Mouse (Mus musculus): ENCODE results near the gene Mpped2. TPM values are rescaled to one million over a fixed set of nuclear protein-coding genes. Genes with fewer than 3 reads are reported as not detected.

Mpped2 gene
- polyA plus RNA-seq, 1 experiment from 2014 or later = 36.7 TPM

- Histone ChIP-seq H3K9me3 (ENCODE audit: control insufficient read depth, low read length) (no peaks in the 10 kb centered on the region), H3K27me3 (ENCODE audit: control insufficient read depth, insufficient read depth, low read length) (peaks cover 9% of the 10 kb centered on the region; the same call in 1 of the 2 replicates), H3K4me3 (ENCODE audit: low read length) (peak overlapping the region; percentile 78), H3K36me3 (ENCODE audit: control insufficient read depth, insufficient read depth, low read length) (no peaks in the 10 kb centered on the region), H3K4me1 (ENCODE audit: control insufficient read depth, insufficient read depth, low read length) (peaks cover 9% of the 10 kb centered on the region), H3K9ac (ENCODE audit: low read depth, low read length) (peak overlapping the region; percentile 82), H3K4me2 (replicated peaks; ENCODE audit: low read depth, low read length) (peak overlapping the region; percentile 99), H3K27ac (ENCODE audit: low read depth, low read length) (peak overlapping the region; percentile 83)
- under 1% methylated on average over 10 of the region's 10 CpGs for whole genome bisulfite sequencing
- no peak for ATAC-seq (ENCODE audit: low FRiP score, low TSS enrichment)
Measured at GRCm38 (mm10) chr2:106694567-106694885, 1.5 kb downstream of the Mpped2 start.

DNA sequence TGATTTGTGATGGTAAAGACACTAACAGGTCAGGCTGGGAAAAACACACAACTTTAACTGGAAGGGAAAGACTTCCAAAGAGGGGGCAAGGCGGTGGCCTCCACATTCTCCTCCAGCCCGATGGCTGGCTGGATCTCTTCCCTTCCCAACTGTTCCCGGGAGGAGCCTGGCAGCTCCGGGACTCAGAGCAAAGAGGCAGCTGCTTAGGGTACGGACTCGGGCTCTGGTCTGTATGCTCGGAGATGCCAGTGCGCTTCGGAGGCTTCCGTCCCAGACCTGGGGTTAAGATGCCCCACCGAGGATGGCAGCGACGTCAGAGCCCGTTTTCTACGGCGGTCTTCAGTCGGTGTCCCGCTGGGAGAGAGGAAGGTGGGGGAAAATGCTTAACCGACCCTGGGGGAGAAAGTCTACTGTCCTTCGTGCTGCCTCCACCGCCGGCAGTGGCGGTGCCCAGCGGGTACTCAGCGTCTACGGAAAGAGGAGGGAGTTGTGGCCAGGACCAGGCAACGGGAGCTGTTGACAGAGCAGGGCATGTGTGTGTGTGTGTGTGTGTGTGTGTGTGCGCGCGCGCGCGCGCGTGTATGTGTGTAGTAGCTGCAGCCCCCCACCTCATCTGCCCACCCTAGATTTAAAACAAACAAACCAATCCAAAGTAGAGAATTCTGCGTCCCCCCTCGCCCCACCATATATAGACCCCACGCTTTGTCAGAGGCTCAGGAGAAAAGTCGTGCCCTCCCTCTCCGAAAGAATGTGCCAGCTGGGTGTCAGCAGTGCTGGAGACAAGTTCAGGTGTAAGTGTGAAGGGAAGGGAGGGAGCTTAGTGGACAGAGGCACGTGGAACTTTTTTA lies 2.0 kb downstream of the Mpped2 start:
- ATAC-seq (ENCODE audit: low FRiP score, low TSS enrichment) = peak; percentile 40; the same call in 1 of the 2 replicates
- H3K27me3 ChIP-seq (ENCODE audit: control insufficient read depth, insufficient read depth, low read length) = peaks cover 9% of the 10 kb centered on the region; the same call in 1 of the 2 replicates
- H3K4me1 ChIP-seq (ENCODE audit: control insufficient read depth, insufficient read depth, low read length) = peaks cover 9% of the 10 kb centered on the region
- H3K4me3 ChIP-seq (ENCODE audit: low read length) = peak overlapping the region; percentile 78
- H3K9me3 ChIP-seq (ENCODE audit: control insufficient read depth, low read length) = no peaks in the 10 kb centered on the region
- no peaks in the 10 kb centered on the region for H3K36me3 ChIP-seq (ENCODE audit: control insufficient read depth, insufficient read depth, low read length)
- H3K4me2 ChIP-seq (replicated peaks; ENCODE audit: low read depth, low read length) = peak overlapping the region; percentile 99
- H3K27ac ChIP-seq (ENCODE audit: low read depth, low read length) = peak overlapping the region; percentile 83
- peak overlapping the region; percentile 82 for H3K9ac ChIP-seq (ENCODE audit: low read depth, low read length)
- WGBS = 0% methylated on average over 41 of the region's 41 CpGs

DNA sequence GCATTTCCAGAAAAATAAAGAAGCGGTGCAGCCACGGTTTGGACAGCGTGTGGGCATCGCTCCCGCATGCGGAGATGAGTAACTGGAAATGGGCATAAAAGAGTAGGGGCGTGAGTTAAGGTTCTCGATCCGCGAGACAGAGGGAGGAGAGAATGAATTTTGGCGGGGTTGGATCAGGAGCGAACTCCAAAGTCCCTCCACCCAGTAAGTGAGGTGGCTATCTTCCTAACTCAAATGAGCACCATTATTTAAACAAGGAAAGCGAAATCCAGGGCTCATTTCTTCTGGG lies 2.6 kb downstream of the Mpped2 start:
- peaks cover 9% of the 10 kb centered on the region; the same call in 1 of the 2 replicates for H3K27me3 ChIP-seq (ENCODE audit: control insufficient read depth, insufficient read depth, low read length)
- H3K9me3 ChIP-seq (ENCODE audit: control insufficient read depth, low read length) = no peaks in the 10 kb centered on the region
- no peak overlapping the region for H3K27ac ChIP-seq (ENCODE audit: low read depth, low read length)
- 3% methylated on average over 13 of the region's 13 CpGs for WGBS
- peaks cover 9% of the 10 kb centered on the region for H3K4me1 ChIP-seq (ENCODE audit: control insufficient read depth, insufficient read depth, low read length)
- no peak overlapping the region for H3K9ac ChIP-seq (ENCODE audit: low read depth, low read length)
- H3K4me2 ChIP-seq (replicated peaks; ENCODE audit: low read depth, low read length) = peak overlapping the region; percentile 99
- ATAC-seq (ENCODE audit: low FRiP score, low TSS enrichment) = no peak
- H3K4me3 ChIP-seq (ENCODE audit: low read length) = peak overlapping the region; percentile 78
- H3K36me3 ChIP-seq (ENCODE audit: control insufficient read depth, insufficient read depth, low read length) = no peaks in the 10 kb centered on the region

DNA sequence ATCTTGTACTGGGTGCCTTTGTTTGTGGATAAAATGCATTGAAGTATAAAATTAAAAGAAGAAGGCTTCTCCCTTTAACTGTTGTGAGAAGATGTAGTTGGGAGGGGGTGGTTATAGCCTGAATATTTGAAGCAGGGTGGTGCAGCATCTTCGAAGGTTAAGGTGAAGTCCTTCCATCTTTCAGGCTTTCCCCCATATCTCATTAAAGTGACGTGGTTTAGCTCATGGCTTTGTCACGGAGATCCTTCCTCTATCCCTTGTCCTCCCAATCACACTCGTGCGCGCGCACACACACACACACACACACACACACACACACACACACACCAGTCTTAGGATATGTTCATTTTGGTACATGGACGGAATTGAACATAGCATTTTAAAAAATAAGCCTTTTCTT lies 3.3 kb downstream of the Mpped2 start:
- no peaks in the 10 kb centered on the region for H3K36me3 ChIP-seq (ENCODE audit: control insufficient read depth, insufficient read depth, low read length)
- 86% methylated on average over 8 of the region's 8 CpGs for WGBS
- H3K4me1 ChIP-seq (ENCODE audit: control insufficient read depth, insufficient read depth, low read length) = peaks cover 9% of the 10 kb centered on the region
- no peak overlapping the region for H3K4me2 ChIP-seq (replicated peaks; ENCODE audit: low read depth, low read length)
- no peak overlapping the region for H3K9ac ChIP-seq (ENCODE audit: low read depth, low read length)
- no peaks in the 10 kb centered on the region for H3K9me3 ChIP-seq (ENCODE audit: control insufficient read depth, low read length)
- H3K27me3 ChIP-seq (ENCODE audit: control insufficient read depth, insufficient read depth, low read length) = peaks cover 9% of the 10 kb centered on the region; the same call in 1 of the 2 replicates
- ATAC-seq (ENCODE audit: low FRiP score, low TSS enrichment) = no peak
- H3K27ac ChIP-seq (ENCODE audit: low read depth, low read length) = no peak overlapping the region
- no peak overlapping the region for H3K4me3 ChIP-seq (ENCODE audit: low read length)

DNA sequence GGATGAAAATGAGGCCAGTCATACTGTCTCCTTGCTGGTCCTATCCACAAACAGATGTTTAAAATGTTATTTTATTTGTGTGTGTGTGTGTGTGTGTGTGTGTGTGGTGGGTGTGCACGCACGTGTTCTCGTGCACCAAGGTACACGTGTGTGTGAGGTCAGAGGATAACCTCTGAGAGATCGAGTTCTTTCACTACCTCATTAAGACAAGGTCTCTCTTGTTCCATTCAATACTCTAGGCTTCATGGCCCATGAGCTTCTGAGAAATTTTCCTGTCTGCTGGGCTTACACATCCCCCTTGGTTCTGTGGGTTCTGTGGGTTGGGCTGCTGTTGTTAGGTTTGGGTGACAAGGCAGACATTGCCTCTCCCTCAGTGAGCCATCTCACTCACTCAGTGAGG lies 12.6 kb downstream of the Mpped2 start:
- Histone ChIP-seq H3K4me1 (ENCODE audit: control insufficient read depth, insufficient read depth, low read length) (peaks cover 7% of the 10 kb centered on the region), H3K36me3 (ENCODE audit: control insufficient read depth, insufficient read depth, low read length) (no peaks in the 10 kb centered on the region), H3K27ac (ENCODE audit: low read depth, low read length) (no peak overlapping the region), H3K27me3 (ENCODE audit: control insufficient read depth, insufficient read depth, low read length) (no peaks in the 10 kb centered on the region), H3K4me3 (ENCODE audit: low read length) (no peak overlapping the region), H3K4me2 (replicated peaks; ENCODE audit: low read depth, low read length) (no peak overlapping the region), H3K9me3 (ENCODE audit: control insufficient read depth, low read length) (no peaks in the 10 kb centered on the region), H3K9ac (ENCODE audit: low read depth, low read length) (no peak overlapping the region)
- WGBS = 56% methylated on average over 5 of the region's 5 CpGs
- ATAC-seq (ENCODE audit: low FRiP score, low TSS enrichment) = peak; percentile 68; the same call in 1 of the 2 replicates

DNA sequence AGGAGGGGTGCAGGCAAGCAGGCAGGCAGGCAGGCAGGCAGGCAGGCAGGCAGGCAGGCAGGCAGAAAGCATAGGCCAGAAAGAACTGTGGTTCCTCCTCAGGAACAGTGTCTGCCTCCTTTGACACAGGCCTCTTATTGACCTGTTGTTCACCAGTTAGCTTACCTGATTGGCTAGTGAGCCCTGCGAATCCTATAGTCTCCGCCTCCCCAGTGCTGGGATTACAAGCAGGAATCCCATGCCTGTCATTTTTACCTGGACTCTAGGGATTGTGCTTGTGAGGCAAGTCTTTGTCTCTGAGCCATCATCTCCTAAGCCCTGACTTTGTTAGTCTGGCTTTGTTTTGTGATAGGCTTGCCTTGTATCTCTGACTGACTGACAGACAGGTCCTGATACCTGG lies 14.1 kb downstream of the Mpped2 start:
- H3K27me3 ChIP-seq (ENCODE audit: control insufficient read depth, insufficient read depth, low read length) = no peaks in the 10 kb centered on the region
- peaks cover 16% of the 10 kb centered on the region for H3K4me1 ChIP-seq (ENCODE audit: control insufficient read depth, insufficient read depth, low read length)
- 87% methylated on average over 2 of the region's 2 CpGs for WGBS
- H3K27ac ChIP-seq (ENCODE audit: low read depth, low read length) = no peak overlapping the region
- ATAC-seq (ENCODE audit: low FRiP score, low TSS enrichment) = no peak
- no peak overlapping the region for H3K9ac ChIP-seq (ENCODE audit: low read depth, low read length)
- no peak overlapping the region for H3K4me3 ChIP-seq (ENCODE audit: low read length)
- H3K4me2 ChIP-seq (replicated peaks; ENCODE audit: low read depth, low read length) = no peak overlapping the region
- H3K9me3 ChIP-seq (ENCODE audit: control insufficient read depth, low read length) = no peaks in the 10 kb centered on the region
- no peaks in the 10 kb centered on the region for H3K36me3 ChIP-seq (ENCODE audit: control insufficient read depth, insufficient read depth, low read length)

GRCm38 (mm10) chr2:106710862-106711477 lies 17.9 kb downstream of the Mpped2 start:
- WGBS = 15% methylated on average over 7 of the region's 7 CpGs
- peak; percentile 81 for ATAC-seq (ENCODE audit: low FRiP score, low TSS enrichment)
- Histone ChIP-seq H3K4me3 (ENCODE audit: low read length) (no peak overlapping the region), H3K9me3 (ENCODE audit: control insufficient read depth, low read length) (no peaks in the 10 kb centered on the region), H3K27me3 (ENCODE audit: control insufficient read depth, insufficient read depth, low read length) (no peaks in the 10 kb centered on the region), H3K27ac (ENCODE audit: low read depth, low read length) (no peak overlapping the region; the same call in 1 of the 2 replicates), H3K4me1 (ENCODE audit: control insufficient read depth, insufficient read depth, low read length) (peaks cover 28% of the 10 kb centered on the region), H3K36me3 (ENCODE audit: control insufficient read depth, insufficient read depth, low read length) (no peaks in the 10 kb centered on the region), H3K9ac (ENCODE audit: low read depth, low read length) (no peak overlapping the region), H3K4me2 (replicated peaks; ENCODE audit: low read depth, low read length) (no peak overlapping the region; the same call in 1 of the 2 replicates)

DNA sequence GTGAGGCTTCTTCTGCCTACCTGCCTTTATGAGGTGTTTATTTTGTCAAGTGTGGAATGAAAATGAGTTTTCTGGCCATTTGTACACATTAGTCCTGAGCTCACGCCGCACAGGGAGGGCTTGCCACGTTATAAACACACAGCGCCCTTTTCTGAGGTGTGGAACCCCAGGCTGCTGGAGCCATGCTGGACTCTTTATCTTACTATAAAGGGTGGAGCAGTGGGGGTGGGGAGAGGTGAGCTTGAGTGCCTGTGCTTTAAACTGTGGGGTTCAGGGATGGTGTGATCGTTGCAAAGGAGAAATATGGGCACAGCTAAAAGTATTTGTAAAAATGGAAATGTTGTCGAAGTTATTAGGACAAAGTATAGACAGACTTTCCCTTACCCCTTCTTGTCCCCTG lies 18.4 kb downstream of the Mpped2 start:
- Histone ChIP-seq H3K27ac (ENCODE audit: low read depth, low read length) (no peak overlapping the region; the same call in 1 of the 2 replicates), H3K36me3 (ENCODE audit: control insufficient read depth, insufficient read depth, low read length) (no peaks in the 10 kb centered on the region), H3K4me1 (ENCODE audit: control insufficient read depth, insufficient read depth, low read length) (peaks cover 25% of the 10 kb centered on the region), H3K27me3 (ENCODE audit: control insufficient read depth, insufficient read depth, low read length) (no peaks in the 10 kb centered on the region), H3K9me3 (ENCODE audit: control insufficient read depth, low read length) (no peaks in the 10 kb centered on the region), H3K4me3 (ENCODE audit: low read length) (no peak overlapping the region), H3K4me2 (replicated peaks; ENCODE audit: low read depth, low read length) (no peak overlapping the region; the same call in 1 of the 2 replicates), H3K9ac (ENCODE audit: low read depth, low read length) (no peak overlapping the region)
- no peak; the same call in 1 of the 2 replicates for ATAC-seq (ENCODE audit: low FRiP score, low TSS enrichment)
- 26% methylated on average over 6 of the region's 6 CpGs for WGBS

DNA sequence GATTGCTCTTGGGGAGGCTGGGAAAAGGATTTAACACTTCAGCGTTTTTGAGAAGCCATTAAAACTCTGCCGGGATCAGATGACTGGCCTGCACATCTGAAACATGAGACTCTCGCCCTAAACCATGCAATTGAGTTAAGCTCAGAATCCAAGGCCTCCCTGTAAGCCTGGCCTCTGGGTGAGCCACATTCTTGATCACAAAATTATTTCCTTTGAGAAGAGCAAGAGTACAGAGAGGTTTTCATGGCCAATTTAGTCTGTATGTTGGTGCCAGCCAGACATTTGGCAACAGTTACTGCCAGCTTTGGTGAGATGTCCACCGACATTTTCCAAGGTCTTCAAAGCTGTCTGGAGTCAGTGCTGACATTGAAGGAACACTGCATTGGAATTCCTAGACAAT lies 20.1 kb downstream of the Mpped2 start:
- peak; percentile 61; the same call in 1 of the 2 replicates for ATAC-seq (ENCODE audit: low FRiP score, low TSS enrichment)
- no peak overlapping the region for H3K9ac ChIP-seq (ENCODE audit: low read depth, low read length)
- peaks cover 25% of the 10 kb centered on the region for H3K4me1 ChIP-seq (ENCODE audit: control insufficient read depth, insufficient read depth, low read length)
- 6% methylated on average over 4 of the region's 4 CpGs for WGBS
- H3K4me2 ChIP-seq (replicated peaks; ENCODE audit: low read depth, low read length) = no peak overlapping the region
- H3K4me3 ChIP-seq (ENCODE audit: low read length) = no peak overlapping the region
- no peaks in the 10 kb centered on the region for H3K36me3 ChIP-seq (ENCODE audit: control insufficient read depth, insufficient read depth, low read length)
- no peak overlapping the region for H3K27ac ChIP-seq (ENCODE audit: low read depth, low read length)
- no peaks in the 10 kb centered on the region for H3K27me3 ChIP-seq (ENCODE audit: control insufficient read depth, insufficient read depth, low read length)
- H3K9me3 ChIP-seq (ENCODE audit: control insufficient read depth, low read length) = no peaks in the 10 kb centered on the region
